Mouse (Mus musculus): ENCODE measurements at regions not wholly inside any gene's neighbourhood (a gene's known extent, or its start where the extent isn't known, plus 50 kb on each side); places are given as distances from the start of the nearest gene placed in this dataset.
"Not testable (repeated sequence)": the region's sequence is repeated elsewhere in the genome, so short reads cannot be mapped to it uniquely, and the experiment has no call there.

DNA sequence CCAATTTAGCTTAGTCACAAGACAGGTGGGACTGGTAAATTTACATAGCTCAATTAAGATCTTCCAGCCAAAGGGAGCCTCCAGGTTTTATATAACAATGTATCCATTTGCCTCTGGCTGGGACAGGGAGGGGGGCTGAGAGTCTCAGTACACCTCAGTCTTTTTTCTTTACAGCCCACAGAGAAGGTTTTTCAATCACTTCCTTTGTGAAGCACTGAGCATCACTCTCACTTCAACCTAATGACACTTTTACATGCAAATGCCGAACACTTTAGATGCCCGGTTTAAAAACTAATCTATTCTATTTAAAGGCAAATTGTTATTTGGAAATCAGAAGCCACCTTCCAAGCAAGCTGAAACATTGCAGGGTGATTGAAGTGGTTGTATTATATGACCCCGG, 96.8 kb upstream of the Mdm1 start:
- H3K4me1 ChIP-seq (replicated peaks), result no peaks in the 10 kb centered on the region
- H3K27me3 ChIP-seq (replicated peaks), result no peaks in the 10 kb centered on the region
- H3K27ac ChIP-seq, result no peak overlapping the region
- H3K9me3 ChIP-seq, result no peaks in the 10 kb centered on the region
- no peak overlapping the region for H3K4me3 ChIP-seq (replicated peaks)
- WGBS, result 65% methylated on average over 3 of the region's 3 CpGs
- no peak overlapping the region for H3K4me2 ChIP-seq (replicated peaks)
- H3K9ac ChIP-seq, result no peak overlapping the region
- no peak for ATAC-seq
- H3K36me3 ChIP-seq, result no peaks in the 10 kb centered on the region

DNA sequence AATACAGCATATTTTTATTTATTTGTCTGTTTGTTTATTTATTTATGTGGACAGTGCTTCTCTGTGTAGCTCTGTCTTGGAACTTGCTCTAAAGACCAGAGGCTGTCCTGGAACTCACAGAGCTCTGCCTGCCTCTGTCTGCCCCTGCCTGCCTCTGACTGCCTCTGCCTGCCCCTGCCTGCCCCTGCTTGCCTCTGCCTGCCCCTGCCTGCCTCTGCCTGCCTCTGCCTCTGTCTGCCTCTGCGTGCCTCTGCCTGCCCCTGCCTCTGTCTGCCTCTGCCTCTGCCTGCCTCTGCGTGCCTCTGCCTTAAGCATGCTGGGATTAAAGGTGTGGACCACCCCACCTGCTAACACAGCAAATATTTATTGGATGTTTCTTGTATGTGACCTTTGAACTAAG, 96.2 kb upstream of the Mdm1 start:
- Histone ChIP-seq H3K27me3 (replicated peaks) (no peaks in the 10 kb centered on the region), H3K36me3 (no peaks in the 10 kb centered on the region), H3K4me3 (replicated peaks) (no peak overlapping the region), H3K4me1 (replicated peaks) (no peaks in the 10 kb centered on the region), H3K4me2 (replicated peaks) (no peak overlapping the region), H3K9me3 (no peaks in the 10 kb centered on the region), H3K9ac (no peak overlapping the region), H3K27ac (no peak overlapping the region)
- WGBS, result 83% methylated on average over 2 of the region's 2 CpGs
- no peak for ATAC-seq

DNA sequence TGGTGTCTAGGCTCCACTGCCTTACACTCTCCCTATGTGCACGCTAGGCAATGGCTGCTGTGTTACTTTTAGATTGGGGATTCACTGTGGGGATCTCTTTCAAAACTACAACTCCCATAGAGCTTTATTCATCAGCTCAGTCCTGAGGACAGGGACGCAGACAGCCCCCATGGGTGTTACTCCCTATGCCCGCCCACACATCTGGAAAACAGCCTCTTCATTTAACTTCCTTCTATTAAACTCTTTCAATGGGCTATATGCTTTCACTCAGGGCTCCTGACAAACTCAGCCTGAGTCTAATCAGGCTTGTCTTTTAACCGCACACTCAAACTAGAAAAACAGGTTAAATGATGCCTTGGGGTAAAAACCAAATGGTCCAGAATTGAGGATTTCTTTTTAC, 95.3 kb upstream of the Mdm1 start:
- Histone ChIP-seq H3K27me3 (replicated peaks) (no peaks in the 10 kb centered on the region), H3K4me2 (replicated peaks) (no peak overlapping the region), H3K4me1 (replicated peaks) (no peaks in the 10 kb centered on the region), H3K36me3 (no peaks in the 10 kb centered on the region), H3K9ac (no peak overlapping the region), H3K27ac (no peak overlapping the region), H3K9me3 (no peaks in the 10 kb centered on the region), H3K4me3 (replicated peaks) (no peak overlapping the region)
- WGBS, result 78% methylated on average over 4 of the region's 4 CpGs
- ATAC-seq, result no peak

DNA sequence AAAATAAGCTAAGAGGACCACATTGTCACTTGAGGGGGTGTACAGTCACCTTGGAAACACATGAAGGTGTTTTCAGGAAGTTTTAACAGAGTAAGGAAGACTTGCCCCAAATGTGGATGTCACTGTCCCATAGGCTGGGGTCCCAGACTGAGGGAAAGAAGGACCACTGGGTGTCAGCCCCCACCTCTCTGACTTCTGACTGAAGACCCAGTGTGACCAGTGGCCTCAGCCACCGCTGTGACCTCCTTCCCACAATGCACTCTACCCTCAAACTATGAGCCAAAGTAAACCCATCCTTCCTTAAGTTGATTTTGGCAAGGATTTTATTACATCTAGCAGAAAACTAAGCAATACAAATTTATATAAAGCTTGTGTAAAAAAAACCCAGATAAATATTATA, 94.8 kb upstream of the Mdm1 start:
- Histone ChIP-seq H3K27ac (no peak overlapping the region), H3K4me3 (replicated peaks) (no peak overlapping the region), H3K4me2 (replicated peaks) (no peak overlapping the region), H3K9ac (no peak overlapping the region), H3K4me1 (replicated peaks) (no peaks in the 10 kb centered on the region), H3K36me3 (no peaks in the 10 kb centered on the region), H3K9me3 (no peaks in the 10 kb centered on the region), H3K27me3 (replicated peaks) (no peaks in the 10 kb centered on the region)
- no peak for ATAC-seq
- 87% methylated on average over 1 of the region's 1 CpGs for WGBS

DNA sequence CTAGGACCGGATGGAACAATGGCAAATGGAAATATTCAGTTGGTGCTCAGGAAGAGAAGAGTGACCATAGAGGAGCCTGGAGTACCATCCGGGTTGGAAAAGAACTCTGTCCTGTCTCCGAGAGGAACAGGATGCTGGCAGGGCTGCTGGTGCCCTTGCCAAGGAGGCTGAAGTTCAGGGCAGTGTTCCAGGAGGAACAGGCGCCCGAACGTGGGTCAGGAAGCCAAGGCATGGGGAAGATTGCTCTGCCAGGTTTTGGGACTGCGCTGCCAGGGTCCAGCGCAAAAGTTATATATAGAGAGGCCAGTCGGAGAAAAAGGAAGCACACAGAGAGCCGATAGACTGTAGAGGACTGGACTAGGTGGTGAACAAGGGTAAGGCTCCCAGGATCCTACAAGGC, 92.3 kb upstream of the Mdm1 start:
- 87% methylated on average over 10 of the region's 10 CpGs for WGBS
- H3K27ac ChIP-seq, result no peak overlapping the region
- no peaks in the 10 kb centered on the region for H3K36me3 ChIP-seq
- no peak for ATAC-seq
- H3K4me1 ChIP-seq (replicated peaks), result no peaks in the 10 kb centered on the region
- no peaks in the 10 kb centered on the region for H3K9me3 ChIP-seq
- no peak overlapping the region for H3K4me3 ChIP-seq (replicated peaks)
- no peak overlapping the region for H3K4me2 ChIP-seq (replicated peaks)
- no peaks in the 10 kb centered on the region for H3K27me3 ChIP-seq (replicated peaks)
- no peak overlapping the region for H3K9ac ChIP-seq

DNA sequence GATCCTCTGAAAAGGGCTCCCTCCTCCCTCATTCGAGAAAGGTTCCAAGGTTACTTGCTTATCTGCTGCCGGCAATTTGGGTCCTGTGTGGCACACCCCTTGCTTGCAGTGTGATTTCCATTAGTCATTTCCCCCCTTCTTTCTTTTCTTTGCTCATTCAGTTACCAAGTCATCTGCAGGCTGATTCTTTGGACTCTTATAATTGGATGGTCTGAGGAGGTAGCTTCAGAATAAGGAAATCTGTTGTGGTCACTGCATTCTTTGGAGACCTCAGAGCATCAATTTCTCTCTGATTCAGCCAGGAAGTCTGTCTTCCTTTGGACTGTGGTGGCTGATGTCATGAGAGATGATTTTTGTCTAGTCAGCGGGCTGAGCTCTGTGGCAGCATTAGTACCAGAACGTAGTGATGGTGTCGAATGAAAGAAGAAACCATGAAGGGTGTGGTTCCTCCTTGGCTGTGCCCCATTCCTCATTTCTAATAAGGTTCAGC, 91.4 kb upstream of the Mdm1 start:
- Histone ChIP-seq H3K4me3 (replicated peaks) (no peak overlapping the region), H3K4me1 (replicated peaks) (no peaks in the 10 kb centered on the region), H3K9me3 (no peaks in the 10 kb centered on the region), H3K9ac (no peak overlapping the region), H3K36me3 (no peaks in the 10 kb centered on the region), H3K27me3 (replicated peaks) (no peaks in the 10 kb centered on the region), H3K27ac (no peak overlapping the region), H3K4me2 (replicated peaks) (no peak overlapping the region)
- 64% methylated on average over 5 of the region's 5 CpGs for WGBS
- no peak for ATAC-seq

DNA sequence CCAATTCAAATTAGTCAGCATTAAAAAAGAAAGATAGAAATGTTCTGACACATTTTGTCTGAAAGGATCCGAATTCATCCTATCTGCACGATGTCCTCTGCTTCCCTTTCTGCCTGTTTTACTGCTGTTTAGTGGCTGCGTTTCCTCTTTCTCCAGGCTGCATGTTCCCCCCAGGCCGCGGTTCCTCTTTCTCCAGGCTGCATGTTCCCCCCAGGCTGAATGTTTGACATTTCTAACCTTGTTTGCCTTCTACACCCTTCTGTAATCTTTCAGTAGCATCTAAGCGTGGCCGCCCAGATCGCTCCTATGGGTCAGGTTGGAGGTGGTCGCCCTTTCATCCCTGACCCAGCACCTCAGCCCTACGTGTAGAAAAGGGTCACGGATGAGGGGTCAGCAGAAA, 89.6 kb upstream of the Mdm1 start:
- ATAC-seq, result no peak
- H3K4me1 ChIP-seq (replicated peaks), result no peaks in the 10 kb centered on the region
- H3K9ac ChIP-seq, result no peak overlapping the region
- no peaks in the 10 kb centered on the region for H3K27me3 ChIP-seq (replicated peaks)
- 71% methylated on average over 11 of the region's 11 CpGs for WGBS
- no peaks in the 10 kb centered on the region for H3K36me3 ChIP-seq
- no peaks in the 10 kb centered on the region for H3K9me3 ChIP-seq
- H3K4me2 ChIP-seq (replicated peaks), result no peak overlapping the region
- H3K27ac ChIP-seq, result no peak overlapping the region
- no peak overlapping the region for H3K4me3 ChIP-seq (replicated peaks)

DNA sequence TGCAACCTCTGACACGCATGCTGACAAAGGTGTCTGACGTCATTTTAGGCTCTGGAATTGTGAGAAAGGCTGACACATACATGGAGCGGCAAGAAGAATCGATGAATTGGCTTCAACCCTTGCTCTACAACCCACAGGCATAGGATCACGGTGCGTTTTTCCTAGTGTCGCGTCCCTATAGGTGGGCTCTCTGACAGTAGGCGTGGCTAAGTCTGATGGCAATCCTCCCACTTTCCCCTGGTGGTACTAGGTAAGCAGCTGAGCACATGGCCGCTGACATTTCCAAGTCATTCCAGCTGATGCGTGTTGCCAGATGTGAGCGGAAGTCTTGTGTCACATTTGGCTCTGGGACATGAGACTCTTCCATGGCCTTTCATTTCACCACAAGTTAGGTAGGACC, 89.1 kb upstream of the Mdm1 start:
- H3K9me3 ChIP-seq, result no peaks in the 10 kb centered on the region
- no peak for ATAC-seq
- H3K4me1 ChIP-seq (replicated peaks), result no peaks in the 10 kb centered on the region
- WGBS, result 82% methylated on average over 12 of the region's 12 CpGs
- H3K36me3 ChIP-seq, result no peaks in the 10 kb centered on the region
- no peaks in the 10 kb centered on the region for H3K27me3 ChIP-seq (replicated peaks)
- H3K27ac ChIP-seq, result no peak overlapping the region
- no peak overlapping the region for H3K4me3 ChIP-seq (replicated peaks)
- no peak overlapping the region for H3K9ac ChIP-seq
- no peak overlapping the region for H3K4me2 ChIP-seq (replicated peaks)

DNA sequence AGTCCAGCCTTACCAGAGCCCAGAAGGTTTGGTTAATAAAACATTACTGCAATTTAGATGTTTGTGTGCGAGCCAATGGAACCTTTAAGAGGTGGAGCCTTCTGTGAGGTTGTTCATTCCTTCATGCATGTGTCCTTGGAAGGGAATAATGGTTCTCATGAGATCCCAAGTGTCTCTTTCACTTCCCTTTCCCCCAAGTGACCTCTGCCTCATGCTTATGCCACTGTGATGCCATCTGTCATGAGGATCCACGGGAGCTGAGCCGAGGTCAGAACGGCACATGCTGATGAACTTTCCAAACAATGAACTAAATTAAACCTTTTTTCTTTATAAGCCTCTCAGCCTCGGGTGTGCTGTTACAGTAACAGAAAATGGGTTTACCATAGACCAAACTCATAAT, 88.6 kb upstream of the Mdm1 start:
- Histone ChIP-seq H3K4me1 (replicated peaks) (no peaks in the 10 kb centered on the region), H3K4me2 (replicated peaks) (no peak overlapping the region), H3K4me3 (replicated peaks) (no peak overlapping the region), H3K27me3 (replicated peaks) (no peaks in the 10 kb centered on the region), H3K36me3 (no peaks in the 10 kb centered on the region), H3K27ac (no peak overlapping the region), H3K9ac (no peak overlapping the region), H3K9me3 (no peaks in the 10 kb centered on the region)
- WGBS, result 91% methylated on average over 5 of the region's 5 CpGs
- no peak for ATAC-seq

DNA sequence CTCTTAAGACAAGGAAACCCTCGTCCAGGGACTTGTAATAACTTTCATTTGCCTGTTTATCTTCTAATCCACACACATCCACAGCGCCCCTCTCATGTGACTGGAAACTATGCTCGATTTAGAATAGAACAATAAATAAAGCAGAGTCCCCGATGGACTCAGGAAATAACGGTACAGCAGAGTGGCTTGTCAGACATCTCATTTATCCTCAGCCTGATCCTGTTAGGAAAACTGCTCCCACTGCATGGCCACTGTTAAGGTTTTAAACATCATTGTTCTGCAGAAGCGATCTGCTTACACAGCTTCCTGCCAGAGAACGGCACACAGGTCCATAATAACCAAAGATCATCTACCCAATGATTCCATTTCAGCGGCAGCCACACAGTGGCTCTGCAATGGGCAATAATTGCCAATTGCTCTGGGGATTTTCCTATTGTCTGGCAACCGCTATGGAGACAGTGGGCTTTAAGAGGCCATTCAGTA, 84.8 kb upstream of the Mdm1 start:
- Histone ChIP-seq H3K4me1 (replicated peaks) (no peaks in the 10 kb centered on the region), H3K27me3 (replicated peaks) (no peaks in the 10 kb centered on the region), H3K36me3 (no peaks in the 10 kb centered on the region), H3K4me2 (replicated peaks) (no peak overlapping the region), H3K9me3 (no peaks in the 10 kb centered on the region), H3K4me3 (replicated peaks) (no peak overlapping the region), H3K9ac (no peak overlapping the region), H3K27ac (no peak overlapping the region)
- no peak for ATAC-seq
- WGBS, result 32% methylated on average over 9 of the region's 9 CpGs

DNA sequence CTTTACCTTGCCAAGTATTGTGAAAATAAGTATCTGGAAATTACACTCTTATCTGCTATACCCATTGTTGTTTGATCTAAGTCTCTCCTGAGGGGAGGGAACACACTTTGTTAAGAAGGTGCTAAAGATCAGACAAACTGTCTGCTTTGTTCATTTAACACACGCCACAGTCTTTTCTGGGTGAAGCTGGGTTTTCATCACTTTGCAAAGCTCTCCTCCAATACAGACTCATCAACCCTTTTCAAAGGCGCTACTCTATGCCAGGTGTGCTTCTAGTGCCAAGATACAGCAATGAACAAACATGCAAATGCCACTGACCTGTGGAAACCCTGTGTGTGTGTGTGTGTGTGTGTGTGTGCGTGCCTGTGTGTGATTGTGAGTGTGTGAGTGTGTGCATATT, 84.1 kb upstream of the Mdm1 start:
- WGBS, result 75% methylated on average over 3 of the region's 3 CpGs
- ATAC-seq, result no peak

DNA sequence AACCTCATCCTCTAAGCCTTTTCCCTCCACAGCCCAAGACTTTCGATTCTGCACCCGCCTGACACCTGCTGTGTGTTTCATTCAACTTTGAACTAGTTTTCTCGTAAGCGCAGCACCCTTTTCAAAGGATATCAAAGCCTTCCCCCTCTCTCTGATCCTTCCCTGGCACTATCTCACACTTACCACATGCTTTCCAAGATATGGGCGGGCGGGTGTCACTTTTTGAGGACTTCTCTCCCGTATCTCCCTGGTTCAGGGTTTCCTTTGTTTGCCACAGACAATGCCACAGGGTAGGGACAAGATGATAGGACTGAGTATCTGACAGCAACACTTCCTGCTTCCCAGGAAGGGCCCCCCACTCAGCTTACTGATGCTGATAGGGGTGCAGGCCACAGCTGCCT, 76.8 kb upstream of the Mdm1 start:
- H3K4me2 ChIP-seq (replicated peaks), result no peak overlapping the region
- H3K4me3 ChIP-seq (replicated peaks), result no peak overlapping the region
- no peaks in the 10 kb centered on the region for H3K9me3 ChIP-seq
- H3K27me3 ChIP-seq (replicated peaks), result no peaks in the 10 kb centered on the region
- WGBS, result 72% methylated on average over 7 of the region's 7 CpGs
- H3K36me3 ChIP-seq, result no peaks in the 10 kb centered on the region
- no peak overlapping the region for H3K27ac ChIP-seq
- no peak overlapping the region for H3K9ac ChIP-seq
- no peak for ATAC-seq
- no peaks in the 10 kb centered on the region for H3K4me1 ChIP-seq (replicated peaks)

More for the DNA sequence above, 84.1 kb upstream of the Mdm1 start:
- H3K27ac ChIP-seq, result no peak overlapping the region
- no peaks in the 10 kb centered on the region for H3K4me1 ChIP-seq (replicated peaks)
- H3K9me3 ChIP-seq, result no peaks in the 10 kb centered on the region
- H3K9ac ChIP-seq, result no peak overlapping the region
- no peak overlapping the region for H3K4me2 ChIP-seq (replicated peaks)
- H3K4me3 ChIP-seq (replicated peaks), result no peak overlapping the region
- H3K27me3 ChIP-seq (replicated peaks), result no peaks in the 10 kb centered on the region
- H3K36me3 ChIP-seq, result no peaks in the 10 kb centered on the region

DNA sequence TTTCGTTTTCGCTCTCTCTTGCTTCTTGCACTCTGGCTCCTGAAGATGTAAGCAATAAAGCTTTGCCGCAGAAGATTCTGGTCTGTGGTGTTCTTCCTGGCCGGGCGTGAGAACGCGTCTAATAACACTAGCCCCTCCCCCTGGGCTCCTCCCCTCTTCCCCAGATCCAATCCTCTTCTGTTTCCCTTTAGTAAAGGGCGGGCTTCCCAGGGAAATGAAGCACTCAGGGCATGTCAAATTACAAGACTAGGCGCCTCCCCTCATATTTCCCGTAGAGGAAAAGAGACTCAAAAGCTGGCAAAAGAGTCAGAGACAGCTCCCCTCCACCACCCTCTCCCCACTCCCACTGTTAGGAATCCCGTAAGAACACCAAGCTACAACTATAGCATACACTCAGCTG, 65.3 kb upstream of the Mdm1 start:
- H3K36me3 ChIP-seq; H3K9me3 ChIP-seq; H3K4me2 ChIP-seq (replicated peaks); H3K27ac ChIP-seq; H3K4me3 ChIP-seq (replicated peaks); ATAC-seq; H3K27me3 ChIP-seq (replicated peaks); H3K9ac ChIP-seq; H3K4me1 ChIP-seq (replicated peaks): not testable (repeated sequence)
- WGBS, result 96% methylated on average over 9 of the region's 11 CpGs

Data from intestine, embryonic 15.5 days (tissue).